Mouse (Mus musculus): ENCODE measurements around the gene Cdh18.

DNA sequence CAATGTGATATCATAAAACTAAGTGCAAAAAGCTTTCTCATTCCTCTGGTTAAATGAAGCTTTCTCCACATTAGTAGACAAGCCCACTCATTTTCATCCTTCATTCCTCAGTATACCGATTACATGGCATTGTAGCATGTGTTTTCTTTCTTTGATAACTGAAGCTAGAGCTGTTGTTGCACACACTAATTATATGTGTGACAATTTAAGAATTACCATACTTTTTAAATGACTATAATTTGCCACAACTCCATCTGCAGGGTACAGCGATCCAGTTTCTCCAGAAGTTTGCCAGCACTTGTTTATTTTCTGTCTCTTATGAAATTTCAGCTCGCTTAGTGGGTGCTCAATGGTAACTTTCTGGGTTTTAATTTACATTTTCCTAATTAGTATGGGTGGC is 663.2 kb downstream of the Cdh18 start:
- TF ChIP-seq POLR2A (IDR thresholded peaks at IDR 0.05; ENCODE audit: extremely low read depth, insufficient read depth, low read length) (no peak), CTCF (IDR thresholded peaks at IDR 0.05; ENCODE audit: extremely low read depth, insufficient read depth, low read length) (no peak)

Measured in cortical plate, adult 2 months (tissue).